Mouse (Mus musculus): ENCODE results near the gene Zic5. TPM values are rescaled to one million over a fixed set of nuclear protein-coding genes. Genes with fewer than 3 reads are reported as not detected.
"Not testable (repeated sequence)": the region's sequence is repeated elsewhere in the genome, so short reads cannot be mapped to it uniquely, and the experiment has no call there.

Zic5 gene
- total RNA-seq, 2 experiments from 2014 or later = not detected

- intact Hi-C loops (cut with DNase I) = no loop called here
- DNase-seq = no peak
Measured at GRCm38 (mm10) chr14:122468971-122469755, 3.7 kb upstream of the Zic5 start.

DNA sequence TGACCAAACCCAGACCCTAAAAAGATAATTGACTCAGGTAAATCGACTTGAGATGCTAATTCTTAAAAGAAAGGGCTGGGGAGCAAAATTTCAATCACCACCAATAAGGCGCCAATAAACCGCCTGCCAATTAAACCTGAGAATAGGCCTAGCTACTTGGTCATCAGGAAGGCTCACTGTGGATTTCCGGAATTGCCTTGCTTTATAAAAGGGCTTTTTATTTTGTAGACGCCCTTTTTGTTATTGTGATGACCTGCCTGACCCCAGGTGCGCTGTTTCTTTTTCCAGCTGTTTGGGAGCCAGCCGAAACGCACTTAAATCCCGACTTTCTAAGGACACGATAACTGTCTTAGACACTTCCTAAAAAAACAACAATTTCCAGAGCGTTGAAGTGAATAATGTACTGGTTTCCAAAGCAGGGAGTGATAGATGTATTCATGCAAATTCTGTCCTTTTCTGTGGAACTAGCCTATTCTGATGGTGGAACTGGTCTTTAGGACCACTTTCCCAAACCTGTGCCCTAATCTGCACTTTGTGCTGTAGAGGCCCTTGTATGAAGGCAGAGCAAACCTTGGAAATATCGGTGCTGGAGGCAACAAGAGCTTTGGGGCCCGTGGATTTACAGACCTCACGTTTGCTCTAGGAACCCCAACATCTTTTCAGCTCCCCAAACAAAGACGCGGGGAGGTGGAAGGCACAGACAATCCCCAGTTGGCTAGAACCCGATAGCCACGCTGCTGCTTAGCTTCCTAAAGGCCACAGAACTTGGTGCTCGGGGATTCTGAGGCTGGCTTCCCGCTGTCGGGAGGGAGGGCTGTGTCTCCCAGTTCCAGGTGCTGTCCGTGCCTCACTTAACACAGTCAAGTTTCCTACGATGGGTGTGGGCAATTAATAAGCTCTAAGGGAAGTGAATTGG is 2.7 kb upstream of the Zic5 start:
- DNase-seq = no peak
- intact Hi-C loops (cut with DNase I) = no loop called here

- DNase-seq = no peak
- intact Hi-C loops (cut with DNase I) = no loop called here
Measured at GRCm38 (mm10) chr14:122466756-122467362, 1.4 kb upstream of the Zic5 start.

DNA sequence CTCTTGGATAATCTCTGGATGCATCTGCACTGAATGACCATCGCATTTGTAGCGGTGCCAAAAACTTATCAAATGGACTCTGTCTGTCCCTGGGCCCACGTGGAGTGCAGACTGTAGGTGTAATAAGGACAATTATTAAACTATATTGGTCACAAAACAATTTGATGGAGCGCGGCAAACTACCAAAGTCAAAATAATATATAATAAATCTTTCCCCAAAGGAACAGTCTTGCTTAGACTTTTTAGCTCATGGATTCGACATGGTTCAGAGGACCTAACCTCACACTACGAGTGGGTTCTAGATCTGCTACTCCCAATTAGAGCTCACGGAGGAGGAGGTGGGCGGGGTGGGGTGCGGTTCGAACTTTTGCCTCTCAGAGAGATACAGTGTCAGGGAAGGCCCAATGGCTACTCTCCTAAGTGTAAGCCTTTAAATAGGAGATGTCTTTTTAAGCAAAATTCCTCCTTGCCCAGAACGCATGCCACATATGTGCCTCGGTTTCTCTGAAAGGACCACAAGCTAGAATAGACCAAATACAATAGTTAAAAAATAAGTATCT is 534 bp upstream of the Zic5 start:
- DNase-seq = no peak
- intact Hi-C loops (cut with DNase I) = no loop called here

GRCm38 (mm10) chr14:122464351-122464762 is 1.1 kb downstream of the Zic5 start:
- DNase-seq = no peak

GRCm38 (mm10) chr14:122463734-122464341 is 1.6 kb downstream of the Zic5 start:
- intact Hi-C loops (cut with DNase I); DNase-seq: not testable (repeated sequence)

More at GRCm38 (mm10) chr14:122464351-122464762, 1.1 kb downstream of the Zic5 start:
- intact Hi-C loops (cut with DNase I) = no loop called here

- intact Hi-C loops (cut with DNase I) = no loop called here
Measured at GRCm38 (mm10) chr14:122463080-122463691, 2.3 kb downstream of the Zic5 start.

GRCm38 (mm10) chr14:122462689-122463079 is 2.8 kb downstream of the Zic5 start:
- intact Hi-C loops (cut with DNase I) = no loop called here
- no peak for DNase-seq

More at GRCm38 (mm10) chr14:122463080-122463691, 2.3 kb downstream of the Zic5 start:
- DNase-seq = no peak

DNA sequence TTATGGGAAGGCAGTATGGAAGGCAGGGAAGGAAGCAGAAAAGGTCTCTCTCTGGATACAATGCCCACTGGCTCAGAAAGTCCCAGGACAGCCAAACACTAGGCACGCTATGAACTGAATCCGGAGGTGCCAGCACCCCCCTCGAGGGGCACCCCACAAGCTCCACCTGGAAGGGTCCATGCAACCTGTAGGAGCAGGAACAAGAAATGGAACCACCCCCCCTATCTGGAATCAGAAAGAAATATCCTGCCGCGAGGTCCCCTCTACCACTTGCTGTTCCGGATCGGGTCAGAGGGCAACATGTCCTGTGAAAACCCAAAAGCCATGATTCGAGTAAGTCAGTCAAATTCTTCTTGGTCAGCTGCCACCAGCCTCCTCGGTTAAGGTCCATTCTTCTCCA is 3.5 kb downstream of the Zic5 start:
- intact Hi-C loops (cut with DNase I) = no loop called here
- no peak for DNase-seq

GRCm38 (mm10) chr14:122461500-122461899 is 4.0 kb downstream of the Zic5 start:
- intact Hi-C loops (cut with DNase I) = no loop called here

GRCm38 (mm10) chr14:122460226-122460625 is 5.3 kb downstream of the Zic5 start:
- DNase-seq = no peak
- intact Hi-C loops (cut with DNase I) = no loop called here

More at GRCm38 (mm10) chr14:122461500-122461899, 4.0 kb downstream of the Zic5 start:
- no peak for DNase-seq

- no peak for DNase-seq
- intact Hi-C loops (cut with DNase I) = no loop called here
Measured at GRCm38 (mm10) chr14:122459776-122460175, 5.7 kb downstream of the Zic5 start.

GRCm38 (mm10) chr14:122459332-122459731 is 6.1 kb downstream of the Zic5 start:
- intact Hi-C loops (cut with DNase I); DNase-seq: not testable (repeated sequence)

- intact Hi-C loops (cut with DNase I) = no loop called here
- no peak for DNase-seq
Measured at GRCm38 (mm10) chr14:122455562-122455958, 9.9 kb downstream of the Zic5 start.

GRCm38 (mm10) chr14:122454901-122455561 is 10.4 kb downstream of the Zic5 start:
- intact Hi-C loops (cut with DNase I) = no loop called here
- DNase-seq = no peak

GRCm38 (mm10) chr14:122453996-122454738 is 11.3 kb downstream of the Zic5 start:
- no peak for DNase-seq
- intact Hi-C loops (cut with DNase I) = no loop called here

DNA sequence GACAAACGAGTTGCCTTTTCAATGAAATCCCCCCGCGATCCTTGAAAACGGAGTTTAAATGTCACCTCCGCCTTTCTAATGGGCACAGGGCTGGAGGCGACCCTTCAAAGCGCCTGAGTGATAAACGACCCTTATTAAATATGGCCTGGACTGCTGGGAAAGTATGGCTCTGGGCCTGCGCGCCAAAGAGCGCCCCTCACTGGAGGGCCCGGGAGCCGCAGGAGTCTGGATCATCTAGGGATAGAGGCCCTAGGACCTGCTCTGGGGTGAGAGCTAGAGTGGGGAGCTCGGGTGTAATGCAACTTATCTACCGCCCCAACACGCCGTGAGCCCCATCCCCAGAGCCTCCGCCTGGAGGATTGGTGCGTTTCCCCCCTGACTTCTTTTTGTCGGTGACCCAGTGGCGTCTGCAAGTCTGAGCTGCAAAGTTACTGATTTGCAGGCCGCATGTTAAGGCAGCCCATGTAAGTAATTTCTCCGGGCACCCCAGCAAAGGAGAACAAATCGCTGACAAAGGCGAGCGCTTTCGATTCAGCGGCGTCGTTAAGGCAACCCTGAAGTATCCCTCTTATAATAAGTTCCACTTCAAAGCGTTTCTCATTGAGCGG is 12.0 kb downstream of the Zic5 start:
- no peak for DNase-seq
- intact Hi-C loops (cut with DNase I) = no loop called here
